Mouse (Mus musculus): Measurements from ENCODE around the gene Akap12. TPM values are rescaled to one million over a fixed set of nuclear protein-coding genes. Genes with fewer than 3 reads are reported as not detected.

The Akap12 gene
- polyA plus RNA-seq, 1 experiment: 0.01 TPM

DNA sequence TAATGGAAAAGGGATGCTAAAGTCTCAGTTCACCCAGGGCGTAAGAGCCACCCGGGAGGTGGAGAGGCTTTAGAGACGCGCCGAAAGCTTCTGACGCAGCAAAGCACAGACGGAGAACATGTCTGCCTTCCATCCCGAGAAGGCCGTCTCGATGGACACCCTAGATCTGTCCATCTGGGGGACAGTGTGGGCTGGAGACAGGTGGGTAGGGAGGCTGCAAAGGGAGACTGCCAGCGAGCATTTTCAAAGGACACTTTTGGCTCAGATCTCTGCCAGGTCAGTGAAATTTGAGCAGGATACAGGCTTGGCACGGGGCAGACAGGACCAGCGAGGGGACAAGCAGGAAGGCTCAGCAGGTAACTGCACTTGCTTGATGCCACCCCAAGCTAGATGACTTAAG, 9.9 kb downstream of the Akap12 start:
- no peaks in the 10 kb centered on the region for H3K9me3 ChIP-seq (ENCODE audit: control insufficient read depth, low read length)
- H3K27me3 ChIP-seq (ENCODE audit: control insufficient read depth): no peaks in the 10 kb centered on the region
- no peaks in the 10 kb centered on the region for H3K4me1 ChIP-seq (ENCODE audit: control insufficient read depth)
- H3K36me3 ChIP-seq (ENCODE audit: control insufficient read depth): no peaks in the 10 kb centered on the region
- H3K4me3 ChIP-seq (replicated peaks): no peak overlapping the region
- TF ChIP-seq TAL1 (IDR thresholded peaks at IDR 0.05; ENCODE audit: low read length): no peak
- no peak for TF ChIP-seq GATA1 (IDR thresholded peaks at IDR 0.05; ENCODE audit: low read length)

DNA sequence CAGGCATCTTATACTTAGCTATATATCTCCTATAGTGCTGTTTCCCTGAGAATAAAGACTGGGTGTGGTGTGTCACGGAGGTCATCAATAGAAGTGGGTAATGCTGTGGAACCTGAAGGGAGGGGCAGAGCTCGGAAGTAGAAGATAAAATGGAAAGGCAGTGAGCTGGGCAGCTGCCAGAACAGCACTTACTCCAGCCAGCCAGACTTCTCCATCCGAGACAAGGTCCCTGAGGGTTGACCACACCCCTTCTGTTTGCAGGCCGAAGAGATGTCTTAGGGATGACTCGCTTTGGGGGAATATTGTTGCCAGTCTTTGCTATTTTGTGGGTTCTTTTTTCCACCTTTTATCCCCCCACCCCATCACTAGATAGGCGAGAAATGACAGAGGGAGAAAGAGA, 11.9 kb downstream of the Akap12 start:
- H3K4me1 ChIP-seq (ENCODE audit: control insufficient read depth): no peaks in the 10 kb centered on the region
- no peaks in the 10 kb centered on the region for H3K9me3 ChIP-seq (ENCODE audit: control insufficient read depth, low read length)
- TF ChIP-seq GATA1 (IDR thresholded peaks at IDR 0.05; ENCODE audit: low read length) (no peak), TAL1 (IDR thresholded peaks at IDR 0.05; ENCODE audit: low read length) (no peak)
- H3K36me3 ChIP-seq (ENCODE audit: control insufficient read depth): no peaks in the 10 kb centered on the region
- H3K27me3 ChIP-seq (ENCODE audit: control insufficient read depth): no peaks in the 10 kb centered on the region
- no peak overlapping the region for H3K4me3 ChIP-seq (replicated peaks)

DNA sequence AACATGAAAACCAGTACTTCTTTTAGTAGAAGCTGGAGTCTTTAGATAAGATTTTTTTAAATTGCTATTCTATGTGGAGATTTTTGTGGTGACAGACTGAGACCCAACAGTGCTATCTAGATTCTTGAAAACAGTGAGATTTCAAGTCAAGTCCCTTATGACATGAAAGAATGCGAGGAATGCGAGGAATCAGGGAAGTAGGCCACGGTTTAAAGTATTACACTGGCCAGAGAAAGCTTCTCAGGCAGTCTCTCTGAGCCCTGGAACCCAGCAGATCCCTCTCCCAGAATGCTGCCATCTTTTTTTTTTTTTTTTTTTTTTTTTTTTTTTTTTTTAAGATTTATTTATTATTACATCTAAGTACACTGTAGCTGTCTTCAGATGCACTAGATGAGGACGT, 16.2 kb downstream of the Akap12 start:
- Histone ChIP-seq H3K4me3 (replicated peaks) (no peak overlapping the region), H3K4me1 (ENCODE audit: control insufficient read depth) (no peaks in the 10 kb centered on the region), H3K27me3 (ENCODE audit: control insufficient read depth) (no peaks in the 10 kb centered on the region), H3K36me3 (ENCODE audit: control insufficient read depth) (no peaks in the 10 kb centered on the region), H3K9me3 (ENCODE audit: control insufficient read depth, low read length) (no peaks in the 10 kb centered on the region)
- TF ChIP-seq GATA1 (IDR thresholded peaks at IDR 0.05; ENCODE audit: low read length): no peak

DNA sequence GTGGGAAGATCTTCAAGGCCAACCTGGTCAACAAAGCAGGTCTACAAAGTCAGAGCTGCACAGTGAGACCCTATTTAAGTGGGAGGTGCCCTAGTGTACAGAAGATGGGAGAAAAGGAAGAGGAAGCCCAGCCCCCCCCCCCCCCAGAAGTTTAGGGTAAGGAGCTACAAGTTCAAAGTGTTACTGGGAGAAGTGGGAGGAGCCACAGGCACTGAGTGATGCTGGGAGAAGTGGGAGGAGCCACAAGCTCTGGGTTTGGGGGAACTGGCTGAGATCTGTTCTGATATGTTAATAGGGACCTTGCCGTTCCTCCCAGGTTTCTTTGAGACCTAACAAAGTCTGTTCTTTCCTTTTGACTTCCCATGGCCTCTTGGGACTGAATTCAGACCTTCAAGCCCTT, 18.6 kb downstream of the Akap12 start:
- no peaks in the 10 kb centered on the region for H3K27me3 ChIP-seq (ENCODE audit: control insufficient read depth)
- H3K4me1 ChIP-seq (ENCODE audit: control insufficient read depth): no peaks in the 10 kb centered on the region
- H3K4me3 ChIP-seq (replicated peaks): no peak overlapping the region
- H3K9me3 ChIP-seq (ENCODE audit: control insufficient read depth, low read length): no peaks in the 10 kb centered on the region
- TF ChIP-seq GATA1 (IDR thresholded peaks at IDR 0.05; ENCODE audit: low read length) (no peak), TAL1 (IDR thresholded peaks at IDR 0.05; ENCODE audit: low read length) (no peak)
- H3K36me3 ChIP-seq (ENCODE audit: control insufficient read depth): no peaks in the 10 kb centered on the region

DNA sequence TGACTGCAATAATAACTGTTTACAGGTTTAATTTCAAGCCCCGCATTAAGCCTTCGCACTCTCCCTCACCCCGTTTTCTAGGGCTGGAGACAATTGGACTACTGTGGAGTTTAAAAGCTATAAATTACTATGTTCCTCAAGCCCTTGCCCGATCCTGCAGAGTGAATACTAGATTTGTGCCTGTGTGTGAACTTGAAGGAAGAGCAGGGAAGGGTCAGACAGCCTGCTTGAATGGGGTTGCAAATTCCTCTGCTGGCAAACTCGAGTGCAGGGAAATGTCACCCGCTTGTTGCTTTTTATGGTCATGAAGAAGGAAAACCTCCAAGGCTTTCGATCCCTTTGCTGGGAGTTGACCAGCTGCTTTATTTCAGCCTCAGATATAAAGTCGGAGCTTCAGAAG, 19.6 kb downstream of the Akap12 start:
- no peaks in the 10 kb centered on the region for H3K4me1 ChIP-seq (ENCODE audit: control insufficient read depth)

DNA sequence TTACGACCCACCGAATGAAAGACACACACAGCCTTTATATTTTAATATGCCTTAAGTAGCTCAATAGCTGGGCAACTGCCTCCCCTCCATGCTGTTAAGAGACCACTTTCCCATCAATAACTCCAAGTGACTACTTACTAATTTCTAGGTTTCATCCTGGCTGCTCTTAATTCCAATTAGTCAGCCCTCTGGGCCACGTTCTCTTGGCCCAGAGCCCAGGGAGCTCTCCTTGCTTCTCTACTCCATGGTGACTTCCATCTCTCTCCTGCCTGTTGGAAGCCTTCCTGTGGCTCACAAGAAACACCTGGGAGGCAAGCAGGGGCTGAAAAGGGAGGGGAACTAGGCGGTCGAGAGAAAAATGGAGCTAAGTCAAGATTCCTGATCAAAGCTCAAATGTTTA, 23.0 kb downstream of the Akap12 start:
- no peaks in the 10 kb centered on the region for H3K36me3 ChIP-seq (ENCODE audit: control insufficient read depth)
- no peaks in the 10 kb centered on the region for H3K9me3 ChIP-seq (ENCODE audit: control insufficient read depth, low read length)
- H3K4me1 ChIP-seq (ENCODE audit: control insufficient read depth): no peaks in the 10 kb centered on the region
- no peak overlapping the region for H3K4me3 ChIP-seq (replicated peaks)
- no peaks in the 10 kb centered on the region for H3K27me3 ChIP-seq (ENCODE audit: control insufficient read depth)
- TF ChIP-seq TAL1 (IDR thresholded peaks at IDR 0.05; ENCODE audit: low read length) (no peak), GATA1 (IDR thresholded peaks at IDR 0.05; ENCODE audit: low read length) (no peak)

More for the DNA sequence above, 19.6 kb downstream of the Akap12 start:
- Histone ChIP-seq H3K27me3 (ENCODE audit: control insufficient read depth) (no peaks in the 10 kb centered on the region), H3K36me3 (ENCODE audit: control insufficient read depth) (no peaks in the 10 kb centered on the region), H3K9me3 (ENCODE audit: control insufficient read depth, low read length) (no peaks in the 10 kb centered on the region), H3K4me3 (replicated peaks) (no peak overlapping the region)
- no peak for TF ChIP-seq TAL1 (IDR thresholded peaks at IDR 0.05; ENCODE audit: low read length)
- TF ChIP-seq GATA1 (IDR thresholded peaks at IDR 0.05; ENCODE audit: low read length): no peak

DNA sequence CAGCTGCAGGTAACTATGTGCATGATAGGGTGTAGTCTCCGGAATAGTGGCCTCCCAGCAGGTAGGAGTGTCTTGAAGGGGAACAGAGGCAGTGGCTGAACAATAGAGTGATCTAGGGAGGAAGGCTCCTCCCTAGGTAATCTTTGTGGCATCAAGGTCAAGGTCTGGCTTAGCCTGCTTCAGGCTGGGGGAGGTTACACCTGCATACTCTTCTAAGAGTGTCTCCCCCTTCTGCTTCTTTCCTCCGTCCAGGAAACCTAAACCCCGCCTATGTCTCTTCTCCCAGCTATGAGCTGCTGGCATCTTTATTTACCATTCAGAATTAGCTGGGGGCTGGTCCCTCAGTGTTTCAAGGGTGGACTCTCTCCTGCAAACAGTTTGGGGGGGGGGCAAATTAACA, 23.5 kb downstream of the Akap12 start:
- H3K27me3 ChIP-seq (ENCODE audit: control insufficient read depth): no peaks in the 10 kb centered on the region
- TF ChIP-seq GATA1 (IDR thresholded peaks at IDR 0.05; ENCODE audit: low read length): no peak
- no peak for TF ChIP-seq TAL1 (IDR thresholded peaks at IDR 0.05; ENCODE audit: low read length)
- no peak overlapping the region for H3K4me3 ChIP-seq (replicated peaks)
- no peaks in the 10 kb centered on the region for H3K9me3 ChIP-seq (ENCODE audit: control insufficient read depth, low read length)
- no peaks in the 10 kb centered on the region for H3K4me1 ChIP-seq (ENCODE audit: control insufficient read depth)
- no peaks in the 10 kb centered on the region for H3K36me3 ChIP-seq (ENCODE audit: control insufficient read depth)

DNA sequence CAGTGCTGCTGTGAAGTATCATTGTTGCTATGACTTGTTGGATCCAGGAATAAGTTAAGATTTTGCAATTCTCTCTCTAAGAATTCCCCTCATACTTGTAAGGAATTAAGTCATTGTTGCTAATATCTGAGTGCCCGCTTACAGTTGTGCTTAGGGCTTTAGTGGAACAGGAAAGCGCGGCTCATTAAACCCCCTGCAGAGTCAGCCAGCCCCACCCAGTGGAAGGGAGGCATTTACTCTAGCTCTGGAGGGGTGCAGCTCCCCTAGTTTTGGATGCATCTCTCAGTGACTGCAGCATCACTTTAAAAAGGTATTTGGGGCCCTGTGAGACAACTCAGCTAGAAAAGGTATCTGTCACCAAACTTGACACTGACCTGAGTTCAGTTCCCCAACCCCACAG, 24.0 kb downstream of the Akap12 start:
- Histone ChIP-seq H3K27me3 (ENCODE audit: control insufficient read depth) (no peaks in the 10 kb centered on the region), H3K36me3 (ENCODE audit: control insufficient read depth) (no peaks in the 10 kb centered on the region), H3K4me3 (replicated peaks) (no peak overlapping the region), H3K4me1 (ENCODE audit: control insufficient read depth) (no peaks in the 10 kb centered on the region), H3K9me3 (ENCODE audit: control insufficient read depth, low read length) (no peaks in the 10 kb centered on the region)
- TF ChIP-seq TAL1 (IDR thresholded peaks at IDR 0.05; ENCODE audit: low read length) (no peak), GATA1 (IDR thresholded peaks at IDR 0.05; ENCODE audit: low read length) (no peak)

DNA sequence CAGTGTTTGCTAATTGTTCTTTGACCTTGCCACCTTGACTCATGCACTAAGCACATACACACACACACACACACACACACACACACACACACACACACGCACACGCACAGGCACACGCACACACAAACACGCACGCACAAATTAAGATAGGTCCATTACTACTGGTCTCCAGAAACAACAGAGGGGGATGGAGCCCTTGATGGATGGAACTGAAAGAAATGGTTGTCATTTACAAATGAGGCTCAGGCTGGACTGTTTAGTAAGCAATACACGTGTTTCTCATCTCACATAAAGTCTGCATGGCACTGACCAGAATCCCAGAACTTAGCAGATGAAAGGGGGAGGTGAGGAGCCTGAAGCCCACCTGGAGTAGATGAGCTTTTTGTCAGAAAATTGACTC, 24.4 kb downstream of the Akap12 start:
- H3K4me1 ChIP-seq (ENCODE audit: control insufficient read depth): no peaks in the 10 kb centered on the region
- H3K4me3 ChIP-seq (replicated peaks): no peak overlapping the region
- H3K36me3 ChIP-seq (ENCODE audit: control insufficient read depth): no peaks in the 10 kb centered on the region
- H3K27me3 ChIP-seq (ENCODE audit: control insufficient read depth): no peaks in the 10 kb centered on the region
- TF ChIP-seq GATA1 (IDR thresholded peaks at IDR 0.05; ENCODE audit: low read length) (no peak), TAL1 (IDR thresholded peaks at IDR 0.05; ENCODE audit: low read length) (no peak)
- H3K9me3 ChIP-seq (ENCODE audit: control insufficient read depth, low read length): no peaks in the 10 kb centered on the region

DNA sequence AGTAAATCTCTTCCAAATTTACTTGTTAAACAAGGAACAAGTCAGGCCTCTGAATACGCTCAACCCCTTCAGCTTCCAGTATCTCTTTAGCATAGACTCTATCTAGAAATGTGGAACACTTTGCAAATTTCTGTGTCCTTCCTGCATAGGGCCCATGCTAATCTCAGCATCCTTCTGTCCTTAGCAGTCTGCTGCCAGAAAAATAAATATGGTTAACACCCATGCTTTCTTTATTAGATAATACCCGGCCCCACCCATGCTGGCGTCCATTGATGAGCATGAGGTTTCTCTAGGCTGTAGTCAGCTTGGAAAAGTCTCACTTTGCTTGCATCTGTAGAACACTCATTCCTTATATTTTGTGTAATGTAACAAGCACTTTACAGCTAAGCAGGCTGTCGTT, 27.2 kb downstream of the Akap12 start:
- TF ChIP-seq GATA1 (IDR thresholded peaks at IDR 0.05; ENCODE audit: low read length): no peak
- no peak for TF ChIP-seq TAL1 (IDR thresholded peaks at IDR 0.05; ENCODE audit: low read length)
- no peak overlapping the region for H3K4me3 ChIP-seq (replicated peaks)
- H3K9me3 ChIP-seq (ENCODE audit: control insufficient read depth, low read length): no peaks in the 10 kb centered on the region
- no peaks in the 10 kb centered on the region for H3K27me3 ChIP-seq (ENCODE audit: control insufficient read depth)
- no peaks in the 10 kb centered on the region for H3K4me1 ChIP-seq (ENCODE audit: control insufficient read depth)
- H3K36me3 ChIP-seq (ENCODE audit: control insufficient read depth): no peaks in the 10 kb centered on the region

Measured in erythroblast, embryonic 14.5 days (primary cell).